Mouse (Mus musculus): Measurements from ENCODE around the gene Zfp398. TPM values are rescaled to one million over a fixed set of nuclear protein-coding genes. Genes with fewer than 3 reads are reported as not detected.

The Zfp398 gene
- polyA plus RNA-seq, 1 experiment = 26.5 TPM

GRCm38 (mm10) chr6:47878593-47878992 is 43.1 kb downstream of the Zfp398 start:
- Histone ChIP-seq H3K4me1 (replicated peaks; ENCODE audit: control insufficient read depth, insufficient read depth, low read length) (peaks cover 11% of the 10 kb centered on the region), H3K36me3 (ENCODE audit: control insufficient read depth, insufficient read depth, low read length) (0 out of 2 replicates have a peak, but pooled peaks cover 3% of the 10 kb centered on the region), H3K27ac (ENCODE audit: control insufficient read depth, insufficient read depth, low read length) (no peak overlapping the region), H3K4me3 (ENCODE audit: control insufficient read depth, insufficient read depth, low read length) (no peak overlapping the region), H3K27me3 (ENCODE audit: control insufficient read depth, insufficient read depth, low read length) (no peaks in the 10 kb centered on the region)
- TF ChIP-seq POLR2A (IDR thresholded peaks at IDR 0.05; ENCODE audit: control insufficient read depth, extremely low read depth, insufficient read depth, low read length, poor library complexity) = no peak
- TF ChIP-seq CTCF (IDR thresholded peaks at IDR 0.05; ENCODE audit: borderline replicate concordance, control insufficient read depth, extremely low read depth, insufficient read depth, low read length, poor library complexity) = no peak
- no peak for DNase-seq
- WGBS = 58% methylated on average over 3 of the region's 3 CpGs

GRCm38 (mm10) chr6:47879049-47879716 is 43.7 kb downstream of the Zfp398 start:
- 66% methylated on average over 4 of the region's 4 CpGs for WGBS
- H3K4me3 ChIP-seq (ENCODE audit: control insufficient read depth, insufficient read depth, low read length) = no peak overlapping the region
- H3K4me1 ChIP-seq (replicated peaks; ENCODE audit: control insufficient read depth, insufficient read depth, low read length) = peaks cover 11% of the 10 kb centered on the region
- H3K27ac ChIP-seq (ENCODE audit: control insufficient read depth, insufficient read depth, low read length) = no peak overlapping the region
- H3K27me3 ChIP-seq (ENCODE audit: control insufficient read depth, insufficient read depth, low read length) = no peaks in the 10 kb centered on the region
- H3K36me3 ChIP-seq (ENCODE audit: control insufficient read depth, insufficient read depth, low read length) = 0 out of 2 replicates have a peak, but pooled peaks cover 3% of the 10 kb centered on the region
- DNase-seq = no peak
- no peak for TF ChIP-seq POLR2A (IDR thresholded peaks at IDR 0.05; ENCODE audit: control insufficient read depth, extremely low read depth, insufficient read depth, low read length, poor library complexity)
- no peak for TF ChIP-seq CTCF (IDR thresholded peaks at IDR 0.05; ENCODE audit: borderline replicate concordance, control insufficient read depth, extremely low read depth, insufficient read depth, low read length, poor library complexity)

- Histone ChIP-seq H3K27ac (ENCODE audit: control insufficient read depth, insufficient read depth, low read length) (no peak overlapping the region), H3K36me3 (ENCODE audit: control insufficient read depth, insufficient read depth, low read length) (0 out of 2 replicates have a peak, but pooled peaks cover 3% of the 10 kb centered on the region)
Observed at GRCm38 (mm10) chr6:47880166-47880565, 44.7 kb downstream of the Zfp398 start.

DNA sequence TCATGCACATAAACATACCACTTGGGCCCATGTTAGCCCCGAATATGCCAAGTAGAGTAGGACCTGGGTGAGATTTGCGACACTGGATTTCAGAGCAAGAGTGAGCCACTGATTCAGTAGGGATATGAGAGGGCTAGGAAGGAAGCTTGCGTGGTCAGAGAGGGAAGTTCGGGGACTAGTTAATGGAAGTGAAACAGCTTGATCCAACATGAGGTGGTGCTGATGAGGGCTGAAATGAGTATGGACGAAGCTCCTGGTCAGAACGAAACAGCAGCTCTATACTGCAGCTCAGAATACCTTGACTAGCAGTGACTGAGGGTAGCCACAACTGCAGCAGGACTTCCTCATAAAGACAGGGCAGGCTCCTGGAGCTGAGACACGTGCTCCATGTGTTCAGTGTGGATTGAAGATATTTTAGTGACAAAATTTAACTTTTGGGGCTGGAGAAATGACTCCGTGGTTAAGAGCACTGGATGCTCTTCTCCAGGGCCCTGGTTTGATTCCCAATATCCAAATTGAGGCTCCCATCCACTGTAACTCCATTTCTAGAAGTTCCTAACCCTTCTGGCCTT is 53.4 kb downstream of the Zfp398 start:
- no peak overlapping the region for H3K4me3 ChIP-seq (ENCODE audit: control insufficient read depth, insufficient read depth, low read length)
- peaks cover 29% of the 10 kb centered on the region for H3K36me3 ChIP-seq (ENCODE audit: control insufficient read depth, insufficient read depth, low read length)
- 90% methylated on average over 8 of the region's 8 CpGs for WGBS
- no peak for DNase-seq
- no peak for TF ChIP-seq CTCF (IDR thresholded peaks at IDR 0.05; ENCODE audit: borderline replicate concordance, control insufficient read depth, extremely low read depth, insufficient read depth, low read length, poor library complexity)
- TF ChIP-seq POLR2A (IDR thresholded peaks at IDR 0.05; ENCODE audit: control insufficient read depth, extremely low read depth, insufficient read depth, low read length, poor library complexity) = no peak
- H3K4me1 ChIP-seq (replicated peaks; ENCODE audit: control insufficient read depth, insufficient read depth, low read length) = no peaks in the 10 kb centered on the region
- H3K27me3 ChIP-seq (ENCODE audit: control insufficient read depth, insufficient read depth, low read length) = no peaks in the 10 kb centered on the region
- H3K27ac ChIP-seq (ENCODE audit: control insufficient read depth, insufficient read depth, low read length) = no peak overlapping the region

More at GRCm38 (mm10) chr6:47880166-47880565, 44.7 kb downstream of the Zfp398 start:
- Histone ChIP-seq H3K4me3 (ENCODE audit: control insufficient read depth, insufficient read depth, low read length) (no peak overlapping the region), H3K27me3 (ENCODE audit: control insufficient read depth, insufficient read depth, low read length) (no peaks in the 10 kb centered on the region), H3K4me1 (replicated peaks; ENCODE audit: control insufficient read depth, insufficient read depth, low read length) (peaks cover 11% of the 10 kb centered on the region)
- WGBS = 95% methylated on average over 10 of the region's 10 CpGs
- no peak for TF ChIP-seq CTCF (IDR thresholded peaks at IDR 0.05; ENCODE audit: borderline replicate concordance, control insufficient read depth, extremely low read depth, insufficient read depth, low read length, poor library complexity)
- TF ChIP-seq POLR2A (IDR thresholded peaks at IDR 0.05; ENCODE audit: control insufficient read depth, extremely low read depth, insufficient read depth, low read length, poor library complexity) = no peak
- DNase-seq = no peak

DNA sequence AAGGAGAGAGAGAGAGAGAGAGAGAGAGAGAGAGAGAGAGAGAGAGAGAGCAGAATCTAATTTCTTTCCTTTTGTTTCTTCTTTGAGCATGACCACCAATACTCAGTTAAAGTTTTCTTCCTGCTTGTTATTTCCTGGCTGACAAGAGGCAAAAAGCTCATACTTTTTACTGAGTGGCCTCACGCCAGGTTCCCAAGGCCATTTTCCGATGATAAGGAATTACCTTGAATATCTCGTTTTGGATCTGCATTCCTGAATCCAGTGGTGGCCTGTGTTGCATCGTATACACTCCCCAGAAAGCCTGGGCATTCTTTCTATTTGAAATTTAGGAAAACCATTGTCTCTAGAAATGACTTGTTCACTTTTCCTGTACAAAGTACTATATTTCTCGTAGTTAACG is 64.0 kb downstream of the Zfp398 start:
- Histone ChIP-seq H3K27me3 (ENCODE audit: control insufficient read depth, insufficient read depth, low read length) (no peaks in the 10 kb centered on the region), H3K27ac (ENCODE audit: control insufficient read depth, insufficient read depth, low read length) (no peak overlapping the region), H3K4me3 (ENCODE audit: control insufficient read depth, insufficient read depth, low read length) (no peak overlapping the region), H3K36me3 (ENCODE audit: control insufficient read depth, insufficient read depth, low read length) (peaks cover 15% of the 10 kb centered on the region), H3K4me1 (replicated peaks; ENCODE audit: control insufficient read depth, insufficient read depth, low read length) (no peaks in the 10 kb centered on the region)
- DNase-seq = no peak
- TF ChIP-seq POLR2A (IDR thresholded peaks at IDR 0.05; ENCODE audit: control insufficient read depth, extremely low read depth, insufficient read depth, low read length, poor library complexity) = no peak
- TF ChIP-seq CTCF (IDR thresholded peaks at IDR 0.05; ENCODE audit: borderline replicate concordance, control insufficient read depth, extremely low read depth, insufficient read depth, low read length, poor library complexity) = no peak
- WGBS = 95% methylated on average over 6 of the region's 6 CpGs

GRCm38 (mm10) chr6:47903587-47903986 is 68.1 kb downstream of the Zfp398 start:
- H3K4me1 ChIP-seq (replicated peaks; ENCODE audit: control insufficient read depth, insufficient read depth, low read length) = no peaks in the 10 kb centered on the region
- no peaks in the 10 kb centered on the region for H3K27me3 ChIP-seq (ENCODE audit: control insufficient read depth, insufficient read depth, low read length)
- no peak overlapping the region for H3K4me3 ChIP-seq (ENCODE audit: control insufficient read depth, insufficient read depth, low read length)
- TF ChIP-seq POLR2A (IDR thresholded peaks at IDR 0.05; ENCODE audit: control insufficient read depth, extremely low read depth, insufficient read depth, low read length, poor library complexity) (no peak), CTCF (IDR thresholded peaks at IDR 0.05; ENCODE audit: borderline replicate concordance, control insufficient read depth, extremely low read depth, insufficient read depth, low read length, poor library complexity) (no peak)
- WGBS = 93% methylated on average over 4 of the region's 4 CpGs
- peaks cover 21% of the 10 kb centered on the region for H3K36me3 ChIP-seq (ENCODE audit: control insufficient read depth, insufficient read depth, low read length)
- no peak overlapping the region for H3K27ac ChIP-seq (ENCODE audit: control insufficient read depth, insufficient read depth, low read length)
- DNase-seq = no peak

All from thymus, adult 2 months (tissue).